Mouse (Mus musculus) kidney, postnatal 36 days (tissue): ENCODE data around the gene Lsm14b.

Experiments
- DNase-seq, 2 experiments: peaks; one replicate each; pipeline ENCODE4 v3.0.0; 2021 to 2022; ENCODE audit warnings: mixed read lengths in 2 of 2

The Lsm14b gene

GRCm38 (mm10) chr2:180024401-180025098 lies at the start of gene Lsm14b:
Gene Lsm14b, plus strand, starts transcription at chr2:180024987.
- DNase-seq, result peak; percentile 98 to 99

DNA sequence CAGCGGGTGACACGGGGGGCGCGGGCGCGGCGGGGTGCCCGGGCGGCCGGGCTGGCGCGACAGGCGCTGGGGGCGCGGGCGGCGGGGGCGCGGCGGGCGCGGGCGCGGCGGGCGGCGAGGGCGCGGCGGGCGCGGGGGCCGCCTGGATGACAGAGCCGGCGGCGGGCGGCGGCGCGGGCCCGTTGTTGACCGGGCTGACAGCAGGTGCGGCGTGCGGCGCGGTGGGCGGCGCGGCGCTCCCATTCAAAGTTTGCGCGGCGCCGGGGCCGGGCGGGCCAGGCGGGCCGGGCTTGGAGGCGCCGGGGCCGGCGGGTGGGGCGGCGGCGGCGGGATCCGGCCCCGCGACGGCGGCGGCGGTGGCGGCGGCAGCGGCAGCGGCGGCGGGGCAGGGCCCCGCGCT lies 48.9 kb upstream of the Lsm14b start:
- peak; percentile 18 to 63 for DNase-seq

GRCm38 (mm10) chr2:179976295-179976627 lies 48.5 kb upstream of the Lsm14b start:
- peak in 1 of 2 experiments; percentile 23 for DNase-seq

DNA sequence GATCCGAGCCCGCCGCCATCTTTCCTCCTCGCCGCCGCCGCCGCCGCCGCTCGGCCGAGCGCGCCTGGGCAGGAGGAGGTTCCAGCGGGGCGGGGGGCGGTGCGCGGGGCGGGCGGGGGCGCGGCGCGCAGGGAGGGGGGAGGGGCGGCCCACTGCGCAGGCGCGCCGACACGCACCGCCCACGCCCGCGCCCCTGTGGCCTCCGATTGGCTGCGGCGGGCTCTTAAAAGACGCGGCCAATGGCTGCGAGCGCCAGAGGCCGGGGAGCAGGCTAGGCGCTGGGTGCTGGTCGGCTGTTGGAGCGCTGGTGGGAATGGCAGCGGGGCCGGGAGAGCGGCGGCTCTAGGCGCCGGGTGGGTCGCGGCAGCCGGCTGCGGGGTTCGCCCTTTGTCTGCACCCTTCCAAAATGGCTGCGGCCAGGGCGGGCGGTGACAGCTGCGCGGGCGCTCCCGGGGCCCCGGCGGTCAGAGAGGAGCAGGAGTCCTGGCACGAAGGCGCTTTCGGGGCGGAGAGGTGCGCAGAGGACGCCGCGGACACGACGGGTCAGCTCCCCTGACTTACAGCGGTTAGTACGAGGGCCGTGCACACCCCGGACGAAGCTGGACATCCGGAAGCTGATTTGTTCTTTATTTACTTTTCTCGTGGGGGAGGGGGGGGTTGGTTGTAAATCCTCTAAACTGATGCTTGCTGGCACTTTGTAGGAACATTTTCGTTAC lies 48.0 kb upstream of the Lsm14b start, which contains the start of gene Taf4:
TSS of gene Taf4 (minus strand) at position 19 of the 716 bp plus-strand sequence.
- peak; percentile 83 to 93 for DNase-seq

DNA sequence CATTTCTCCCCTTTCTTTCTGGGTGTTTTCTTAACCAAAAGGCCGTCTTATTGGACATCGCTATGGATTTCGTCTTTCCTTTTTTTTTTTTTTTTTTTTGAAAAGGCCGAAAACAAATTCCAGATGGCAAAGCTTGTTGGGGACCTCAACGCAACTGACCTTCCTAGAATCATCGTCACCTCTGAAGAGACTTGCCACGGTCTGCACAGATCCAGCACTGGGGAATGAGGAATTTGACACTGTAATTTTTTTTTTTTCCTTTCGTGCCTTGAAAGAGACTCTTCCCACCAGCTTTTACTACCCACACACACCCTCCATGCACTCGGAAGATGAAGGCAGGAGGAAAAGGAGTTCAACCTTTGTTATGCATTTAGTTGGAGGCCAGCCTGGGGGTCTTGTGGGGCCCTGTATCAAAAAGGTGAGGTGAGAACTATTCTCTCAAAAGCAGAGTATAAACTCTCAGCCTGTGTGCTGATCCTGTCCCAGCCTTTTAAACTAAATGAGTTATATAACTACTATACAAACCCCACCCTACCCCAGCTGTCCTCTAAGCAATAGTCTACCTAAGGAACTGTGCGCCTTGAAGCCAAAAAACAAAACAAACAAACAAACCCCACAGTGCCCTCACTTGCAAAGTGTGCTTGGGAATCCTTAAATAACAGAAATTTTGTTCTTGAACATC lies 47.3 kb upstream of the Lsm14b start:
- DNase-seq, result no peak

- no peak for DNase-seq
These were observed 46.5 kb upstream of the Lsm14b start for GRCm38 (mm10) chr2:179978250-179978649.

GRCm38 (mm10) chr2:179979836-179980235 lies 45.0 kb upstream of the Lsm14b start:
- no peak for DNase-seq

GRCm38 (mm10) chr2:179980616-179981015 lies 44.2 kb upstream of the Lsm14b start:
- no peak for DNase-seq

DNA sequence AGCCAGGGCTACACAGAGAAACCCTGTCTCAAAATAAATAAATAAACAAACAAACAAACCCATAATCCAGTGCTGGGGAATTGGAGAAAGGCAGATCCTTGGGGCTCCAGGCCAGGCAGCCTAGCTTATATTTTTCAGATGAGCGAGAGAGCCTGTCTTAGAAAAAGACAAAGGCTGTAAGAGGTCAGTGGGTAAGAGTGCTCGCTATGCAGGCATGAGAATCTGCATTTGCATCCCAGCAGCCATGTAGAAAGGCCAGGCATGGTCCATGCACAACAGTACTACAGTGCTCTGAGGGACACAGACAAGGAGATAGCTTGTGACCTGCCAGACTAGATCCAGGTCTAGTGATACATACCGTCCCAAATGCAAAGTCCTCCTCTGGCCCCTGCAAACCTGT lies 42.1 kb upstream of the Lsm14b start:
- DNase-seq, result no peak

DNA sequence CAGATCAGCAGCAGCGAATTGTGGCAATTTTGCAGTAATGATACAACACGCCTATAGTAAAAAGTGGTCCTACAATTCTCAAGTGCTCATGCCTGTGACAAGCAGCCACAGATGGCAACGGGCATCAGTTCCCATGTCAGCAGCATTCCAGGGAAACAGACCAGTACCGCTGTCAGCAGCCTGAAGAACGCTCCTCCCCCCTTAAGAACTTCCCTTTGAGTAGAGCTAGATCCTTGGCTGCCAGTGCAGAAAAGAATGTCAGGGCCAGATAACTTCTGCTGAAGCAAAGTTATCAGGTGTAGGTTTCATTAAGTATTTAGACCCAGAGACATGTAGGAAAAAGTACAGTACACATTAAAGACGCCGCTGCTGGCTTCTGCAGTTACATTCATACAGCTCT lies 40.0 kb upstream of the Lsm14b start:
- DNase-seq, result no peak

DNA sequence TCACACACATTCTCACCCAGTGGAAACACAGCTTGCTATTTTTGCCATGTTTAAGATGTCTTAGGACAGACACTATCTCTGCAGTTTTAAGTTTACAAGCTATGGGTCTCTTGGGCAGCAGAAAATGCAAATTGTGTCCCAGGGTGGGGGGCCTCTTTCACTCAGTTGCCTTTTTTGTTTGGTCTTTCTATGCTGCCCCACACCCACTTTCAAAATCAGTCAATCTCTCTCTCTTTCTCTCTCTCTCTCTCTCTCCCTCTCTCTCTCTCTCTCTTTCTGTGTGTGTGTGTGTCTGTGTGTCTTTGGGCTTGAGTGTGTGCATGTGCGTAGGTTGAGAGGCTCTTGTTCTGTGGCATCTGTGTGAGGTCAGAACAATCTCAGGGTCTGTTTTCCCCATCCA lies 39.1 kb upstream of the Lsm14b start:
- no peak for DNase-seq

DNA sequence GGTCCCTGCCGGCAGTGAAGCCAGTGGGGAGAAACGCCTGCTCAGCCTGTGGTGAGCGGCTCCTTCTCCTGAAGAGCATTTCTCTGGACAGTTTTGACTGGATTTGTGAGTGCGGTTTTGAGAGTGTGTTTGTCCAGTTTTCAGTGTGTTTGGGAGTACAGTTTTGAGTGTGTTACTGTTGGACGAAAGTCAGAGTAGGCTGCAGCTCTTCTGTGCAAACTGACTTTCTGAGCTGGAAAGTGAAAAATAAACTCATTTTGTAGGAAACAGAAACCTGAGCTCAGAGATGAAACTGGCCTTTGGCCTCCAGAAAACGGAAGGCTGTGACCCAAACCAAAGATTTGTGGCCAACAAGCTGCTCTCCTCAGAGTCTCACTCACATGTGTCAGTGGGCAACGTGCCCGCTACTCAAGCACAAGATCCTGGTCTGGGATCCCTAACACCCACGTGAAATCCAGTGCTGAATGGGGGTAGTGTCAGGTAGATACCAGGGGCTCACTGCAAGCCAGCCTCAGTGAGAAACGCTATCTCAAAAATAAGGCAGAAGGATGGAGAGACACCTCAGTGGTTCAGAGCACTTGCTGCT lies 38.3 kb upstream of the Lsm14b start:
- DNase-seq, result no peak

DNA sequence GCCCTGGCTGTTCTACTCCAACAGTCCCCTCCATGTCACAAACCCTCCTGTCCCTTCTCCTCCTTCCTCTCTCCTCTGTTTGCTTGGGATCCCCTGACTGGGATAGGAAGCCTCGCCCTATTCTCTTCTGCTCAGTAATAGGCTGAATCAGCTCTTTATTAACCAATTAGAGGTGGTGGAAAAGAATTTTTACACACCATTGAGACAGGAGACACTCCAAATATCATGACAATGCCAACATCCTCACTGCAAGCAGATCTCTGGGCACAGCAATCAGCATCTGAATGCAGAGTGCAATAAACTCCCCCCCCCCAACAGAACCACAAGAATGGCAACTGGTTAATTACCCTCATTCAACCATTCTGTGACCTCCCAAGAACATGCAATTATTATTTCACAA lies 35.7 kb upstream of the Lsm14b start:
- DNase-seq, result no peak

GRCm38 (mm10) chr2:179993071-179993470 lies 31.7 kb upstream of the Lsm14b start:
- DNase-seq, result no peak

DNA sequence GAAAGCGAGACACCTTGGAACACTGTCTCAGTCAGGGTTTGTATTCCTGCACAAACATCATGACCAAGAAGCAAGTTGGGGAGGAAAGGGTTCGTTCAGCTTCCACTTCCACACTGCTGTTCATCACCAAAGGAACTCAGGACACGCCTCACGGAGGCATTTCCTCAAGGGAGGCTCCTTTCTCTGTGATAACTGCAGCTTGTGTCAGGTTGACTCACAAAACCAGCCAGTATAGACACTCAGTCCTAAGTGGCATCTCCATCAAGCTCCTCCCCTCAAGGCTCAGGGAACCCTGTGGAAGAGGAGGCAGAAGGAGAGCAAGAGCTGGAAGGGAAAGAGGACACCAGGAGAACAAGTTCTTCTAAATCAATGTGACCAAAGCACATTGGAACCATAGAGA lies 26.4 kb upstream of the Lsm14b start:
- DNase-seq, result no peak

DNA sequence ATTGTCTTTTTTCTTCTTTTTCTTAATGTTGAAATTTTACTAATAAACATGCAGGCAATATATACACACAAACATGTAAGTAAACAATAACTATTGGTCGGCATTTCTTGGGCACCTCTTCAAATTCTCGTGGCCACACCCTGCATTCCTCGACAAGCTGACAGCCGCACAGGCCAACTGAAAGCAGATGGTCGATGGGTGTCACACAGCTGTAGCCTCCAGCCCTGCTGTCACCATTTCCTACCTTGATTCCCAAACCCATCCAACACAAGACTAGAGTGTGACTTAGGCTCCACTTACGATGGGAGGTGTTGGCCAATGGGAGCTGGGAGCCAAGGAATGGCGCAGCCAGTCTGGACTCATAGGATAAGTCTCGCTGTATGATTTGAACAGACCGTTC lies 23.2 kb upstream of the Lsm14b start:
- no peak for DNase-seq

- DNase-seq, result no peak
These were observed 19.0 kb upstream of the Lsm14b start for GRCm38 (mm10) chr2:180005656-180006351.

- no peak for DNase-seq
These were observed 18.3 kb upstream of the Lsm14b start for GRCm38 (mm10) chr2:180006352-180007017.

GRCm38 (mm10) chr2:180010686-180011085 lies 14.1 kb upstream of the Lsm14b start:
- no peak for DNase-seq

GRCm38 (mm10) chr2:180011370-180011769 lies 13.4 kb upstream of the Lsm14b start:
- DNase-seq, result no peak

- DNase-seq, result no peak
These were observed 11.1 kb upstream of the Lsm14b start for GRCm38 (mm10) chr2:180013686-180014085.

GRCm38 (mm10) chr2:180017632-180018031 lies 7.2 kb upstream of the Lsm14b start:
- DNase-seq, result no peak
